Mouse (Mus musculus): ENCODE measurements at regions not wholly inside any gene's neighbourhood (a gene's known extent, or its start where the extent isn't known, plus 50 kb on each side); places are given as distances from the start of the nearest gene placed in this dataset.
A peak's percentile ranks its signal among the peaks of the same experiment; 100 is the strongest.
"Not testable (repeated sequence)": the region's sequence is repeated elsewhere in the genome, so short reads cannot be mapped to it uniquely, and the experiment has no call there.

GRCm38 (mm10) chr6:14453321-14453720 is 301.8 kb downstream of the Ppp1r3a start:
- DNase-seq (ENCODE audit: extremely low spot score in 1 of 2, low spot score in 2 of 2); intact Hi-C loops (cut with DNase I): not testable (repeated sequence)

DNA sequence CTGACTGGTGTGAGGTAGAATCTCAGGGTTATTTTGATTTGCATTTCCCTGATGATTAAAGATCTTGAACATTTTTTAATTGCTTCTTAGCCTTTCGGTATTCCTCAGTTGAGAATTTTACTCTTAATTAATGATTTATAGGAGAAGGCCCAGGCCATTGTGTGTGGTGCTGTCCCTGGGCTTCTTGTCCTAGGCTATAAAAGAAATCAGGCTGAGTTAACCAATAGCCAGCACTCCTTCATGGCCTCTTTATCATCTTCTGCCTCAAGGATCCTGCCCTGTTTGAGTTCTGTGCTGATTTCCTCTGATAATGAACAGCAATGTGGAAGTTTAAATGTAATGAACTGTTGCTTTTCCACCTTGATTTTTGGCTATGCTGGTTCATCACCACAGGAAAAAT is 323.3 kb downstream of the Ppp1r3a start:
- intact Hi-C loops (cut with DNase I) = no loop called here
- DNase-seq (ENCODE audit: extremely low spot score in 1 of 2, low spot score in 2 of 2) = no peak

DNA sequence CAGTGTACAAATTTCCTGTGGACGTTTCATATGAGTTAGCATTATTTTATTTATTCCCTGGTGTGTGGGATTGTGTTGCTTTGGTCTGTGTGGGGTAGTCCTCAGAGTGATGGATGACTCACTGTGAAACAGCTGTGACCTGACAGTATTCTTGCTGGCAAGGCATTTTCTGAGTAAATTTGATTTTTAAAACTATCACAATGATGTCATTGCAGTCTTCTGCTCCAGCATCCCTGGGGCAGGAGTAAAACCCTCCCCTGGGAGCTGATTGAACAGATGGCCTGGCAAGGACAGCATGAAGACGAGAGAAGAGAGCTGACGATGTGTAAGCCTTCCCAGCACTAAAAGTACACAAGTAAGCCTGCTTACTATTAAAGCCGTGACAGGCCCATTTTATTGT is 345.3 kb downstream of the Ppp1r3a start:
- peak; percentile 4 to 17 for DNase-seq (ENCODE audit: extremely low spot score in 1 of 2, low spot score in 2 of 2)
- intact Hi-C loops (cut with DNase I) = no loop called here

DNA sequence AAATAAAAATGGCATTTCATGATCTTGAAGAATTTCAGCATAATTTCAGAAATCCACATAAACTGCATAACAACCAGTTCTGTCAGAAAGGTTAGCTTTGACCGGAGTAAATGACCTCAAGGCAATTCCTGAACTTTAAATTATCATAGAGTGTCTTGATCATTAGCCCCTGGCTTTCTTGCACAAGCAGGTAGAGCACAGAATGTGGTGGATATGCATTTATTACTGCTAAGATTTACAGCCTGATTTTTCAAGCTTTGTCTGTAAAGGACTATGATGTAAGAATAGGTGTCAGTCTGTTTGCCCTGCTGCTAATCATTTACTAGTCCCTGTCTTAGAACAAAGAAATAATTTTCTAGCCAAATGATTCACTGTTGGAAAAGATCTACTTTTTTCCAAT is 347.3 kb downstream of the Ppp1r3a start:
- intact Hi-C loops (cut with DNase I) = no loop called here
- no peak for DNase-seq (ENCODE audit: extremely low spot score in 1 of 2, low spot score in 2 of 2)

- peak in 1 of 2 experiments; percentile 12 for DNase-seq (ENCODE audit: extremely low spot score in 1 of 2, low spot score in 2 of 2)
- intact Hi-C loops (cut with DNase I) = no loop called here
Measured at GRCm38 (mm10) chr6:14358280-14358679, 396.8 kb downstream of the Ppp1r3a start.
